Mouse (Mus musculus): Measurements from ENCODE around the gene Col23a1. TPM values are rescaled to one million over a fixed set of nuclear protein-coding genes. Genes with fewer than 3 reads are reported as not detected.
"Not testable (repeated sequence)": the region's sequence is repeated elsewhere in the genome, so short reads cannot be mapped to it uniquely, and the experiment has no call there.

The Col23a1 gene
- polyA plus RNA-seq, 1 experiment from 2014 or later = 13.3 TPM

- ATAC-seq (ENCODE audit: insufficient number of reproducible peaks, insufficient read depth, low FRiP score, low read depth) = no peak
- no peaks in the 10 kb centered on the region for H3K4me1 ChIP-seq (ENCODE audit: control insufficient read depth in 2 of 2, insufficient read depth in 2 of 2, low read length in 2 of 2)
- no peaks in the 10 kb centered on the region for H3K9me3 ChIP-seq (ENCODE audit: control insufficient read depth, low read length)
- peaks cover 65% of the 10 kb centered on the region for H3K36me3 ChIP-seq (ENCODE audit: control insufficient read depth, insufficient read depth, low read length)
- H3K27me3 ChIP-seq (ENCODE audit: control insufficient read depth, insufficient read depth, low read length) = no peaks in the 10 kb centered on the region
- WGBS = 78% methylated on average over 8 of the region's 8 CpGs
- no peak overlapping the region for H3K27ac ChIP-seq (replicated peaks in 1 of 2; ENCODE audit: control insufficient read depth in 1 of 2, insufficient read depth in 1 of 2, low read depth in 2 of 2, low read length in 2 of 2)
- H3K4me2 ChIP-seq (ENCODE audit: low read length) = no peak overlapping the region
- no peak overlapping the region for H3K4me3 ChIP-seq (ENCODE audit: control insufficient read depth in 1 of 2, insufficient read depth in 1 of 2, low read depth in 1 of 2, low read length in 2 of 2)
- no peak overlapping the region for H3K9ac ChIP-seq (ENCODE audit: low read length)
Observed at GRCm38 (mm10) chr11:51627907-51628306, 338.2 kb downstream of the Col23a1 start.

DNA sequence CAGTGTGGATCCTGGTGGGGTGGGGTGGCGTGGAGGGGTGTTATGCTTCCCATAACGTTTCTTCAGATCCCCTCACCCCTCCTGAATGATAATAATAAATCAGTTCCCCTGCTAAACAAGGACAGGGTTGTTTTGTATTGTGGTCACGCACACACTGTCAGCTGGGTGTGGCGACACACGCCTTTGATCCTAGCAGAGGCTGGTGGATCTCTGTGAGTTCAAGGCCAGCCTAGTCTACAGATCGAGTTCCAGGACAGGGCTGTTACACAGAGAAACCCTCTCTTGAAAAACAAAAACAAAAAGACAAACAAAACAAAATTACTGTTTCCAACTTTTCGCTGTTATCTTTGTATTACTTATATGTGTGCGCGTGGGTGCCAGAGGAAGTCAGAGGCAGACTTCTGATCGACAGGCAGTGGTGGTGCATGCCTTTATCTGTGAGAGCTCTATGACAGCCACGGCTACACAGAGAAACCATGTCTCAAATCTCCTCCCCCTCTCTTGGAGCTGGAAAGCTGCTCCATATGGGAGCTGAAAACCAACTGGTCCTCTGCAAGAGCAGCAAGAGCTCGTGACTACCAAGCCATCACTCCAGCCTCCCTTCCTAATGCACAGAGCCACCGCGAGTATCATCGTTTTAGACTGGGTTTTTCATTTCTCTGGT lies 340.1 kb downstream of the Col23a1 start:
- Histone ChIP-seq H3K4me1 (ENCODE audit: control insufficient read depth in 2 of 2, insufficient read depth in 2 of 2, low read length in 2 of 2) (peaks cover 0 to 2% of the 10 kb centered on the region in 2 experiments; a peak in 1 of 4 replicates), H3K27me3 (ENCODE audit: control insufficient read depth, insufficient read depth, low read length) (no peaks in the 10 kb centered on the region), H3K4me3 (ENCODE audit: control insufficient read depth in 1 of 2, insufficient read depth in 1 of 2, low read depth in 1 of 2, low read length in 2 of 2) (no peak overlapping the region), H3K27ac (replicated peaks in 1 of 2; ENCODE audit: control insufficient read depth in 1 of 2, insufficient read depth in 1 of 2, low read depth in 2 of 2, low read length in 2 of 2) (no peak overlapping the region), H3K9ac (ENCODE audit: low read length) (no peak overlapping the region), H3K9me3 (ENCODE audit: control insufficient read depth, low read length) (no peaks in the 10 kb centered on the region), H3K4me2 (ENCODE audit: low read length) (no peak overlapping the region), H3K36me3 (ENCODE audit: control insufficient read depth, insufficient read depth, low read length) (peaks cover 50% of the 10 kb centered on the region)
- WGBS = 75% methylated on average over 15 of the region's 15 CpGs
- no peak for ATAC-seq (ENCODE audit: insufficient number of reproducible peaks, insufficient read depth, low FRiP score, low read depth)

- Histone ChIP-seq H3K9ac (ENCODE audit: low read length) (no peak overlapping the region), H3K4me1 (ENCODE audit: control insufficient read depth in 2 of 2, insufficient read depth in 2 of 2, low read length in 2 of 2) (peaks cover 0 to 8% of the 10 kb centered on the region in 2 experiments; a peak in 1 of 4 replicates), H3K36me3 (ENCODE audit: control insufficient read depth, insufficient read depth, low read length) (peaks cover 26% of the 10 kb centered on the region), H3K27me3 (ENCODE audit: control insufficient read depth, insufficient read depth, low read length) (no peaks in the 10 kb centered on the region), H3K4me3 (ENCODE audit: control insufficient read depth in 1 of 2, insufficient read depth in 1 of 2, low read depth in 1 of 2, low read length in 2 of 2) (no peak overlapping the region), H3K9me3 (ENCODE audit: control insufficient read depth, low read length) (no peaks in the 10 kb centered on the region), H3K27ac (replicated peaks in 1 of 2; ENCODE audit: control insufficient read depth in 1 of 2, insufficient read depth in 1 of 2, low read depth in 2 of 2, low read length in 2 of 2) (no peak overlapping the region), H3K4me2 (ENCODE audit: low read length) (no peak overlapping the region)
- WGBS = 85% methylated on average over 6 of the region's 6 CpGs
- no peak for ATAC-seq (ENCODE audit: insufficient number of reproducible peaks, insufficient read depth, low FRiP score, low read depth)
Observed at GRCm38 (mm10) chr11:51632130-51632753, 342.5 kb downstream of the Col23a1 start.

DNA sequence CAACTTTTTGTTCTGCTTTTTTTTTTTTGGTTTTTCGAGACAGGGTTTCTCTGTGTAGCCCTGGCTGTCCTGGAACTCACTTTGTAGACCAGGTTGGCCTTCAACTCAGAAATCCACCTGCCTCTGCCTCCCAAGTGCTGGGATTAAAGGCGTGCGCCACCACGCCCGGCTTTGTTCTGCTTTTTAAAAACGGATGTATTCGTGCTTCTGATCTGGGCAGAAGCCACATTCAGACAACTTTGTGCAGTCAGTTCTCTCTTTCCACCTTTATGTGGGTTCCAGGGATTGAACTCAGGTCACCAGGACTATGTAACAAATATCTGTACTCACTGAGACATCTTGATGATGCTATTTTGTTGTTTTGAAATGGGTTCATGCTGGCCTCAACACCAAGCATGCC lies 343.5 kb downstream of the Col23a1 start:
- not testable (repeated sequence) for H3K9ac ChIP-seq (ENCODE audit: low read length); H3K27me3 ChIP-seq (ENCODE audit: control insufficient read depth, insufficient read depth, low read length); H3K4me3 ChIP-seq (ENCODE audit: control insufficient read depth in 1 of 2, insufficient read depth in 1 of 2, low read depth in 1 of 2, low read length in 2 of 2); H3K27ac ChIP-seq (replicated peaks in 1 of 2; ENCODE audit: control insufficient read depth in 1 of 2, insufficient read depth in 1 of 2, low read depth in 2 of 2, low read length in 2 of 2); ATAC-seq (ENCODE audit: insufficient number of reproducible peaks, insufficient read depth, low FRiP score, low read depth); H3K4me2 ChIP-seq (ENCODE audit: low read length); H3K9me3 ChIP-seq (ENCODE audit: control insufficient read depth, low read length)
- Histone ChIP-seq H3K36me3 (ENCODE audit: control insufficient read depth, insufficient read depth, low read length) (peaks cover 16% of the 10 kb centered on the region), H3K4me1 (ENCODE audit: control insufficient read depth in 2 of 2, insufficient read depth in 2 of 2, low read length in 2 of 2) (peaks cover under 1 to 11% of the 10 kb centered on the region in 2 experiments; a peak in 3 of 4 replicates)
- 92% methylated on average over 7 of the region's 7 CpGs for WGBS

Other genes with a start within 250 kb of the Col23a1 start
- gene Olfr1375, start 241.8 kb upstream of the Col23a1 start, polyA plus RNA-seq (2014; fragmentation: Nextera tagmentation; extraction: Ambion mirVana) = not detected in 2 replicates
- 4.9 and 5.0 TPM in 2 replicates for gene Zfp354a, start 230.7 kb upstream of the Col23a1 start, polyA plus RNA-seq (2014; fragmentation: Nextera tagmentation; extraction: Ambion mirVana)
- not detected in 2 replicates for gene Gm12569, start 69.4 kb upstream of the Col23a1 start, polyA plus RNA-seq (2014; fragmentation: Nextera tagmentation; extraction: Ambion mirVana)
- gene Clk4, start 28.2 kb upstream of the Col23a1 start, polyA plus RNA-seq (2014; fragmentation: Nextera tagmentation; extraction: Ambion mirVana) = 83.9 and 85.4 TPM in 2 replicates
- 0.55 TPM in 1 of 2 replicates, not detected in the other for gene BC049762, start 26.9 kb upstream of the Col23a1 start, polyA plus RNA-seq (2014; fragmentation: Nextera tagmentation; extraction: Ambion mirVana)